Mouse (Mus musculus) retina, embryonic 14.5 days (tissue): ENCODE measurements at regions not wholly inside any gene's neighbourhood (a gene's known extent, or its start where the extent isn't known, plus 50 kb on each side); places are given as distances from the start of the nearest gene placed in this dataset.

Experiments
- DNase-seq: peaks from one replicate; pipeline ENCODE4 v3.0.0-alpha.2; 2015; ENCODE audit warnings: low spot score

DNA sequence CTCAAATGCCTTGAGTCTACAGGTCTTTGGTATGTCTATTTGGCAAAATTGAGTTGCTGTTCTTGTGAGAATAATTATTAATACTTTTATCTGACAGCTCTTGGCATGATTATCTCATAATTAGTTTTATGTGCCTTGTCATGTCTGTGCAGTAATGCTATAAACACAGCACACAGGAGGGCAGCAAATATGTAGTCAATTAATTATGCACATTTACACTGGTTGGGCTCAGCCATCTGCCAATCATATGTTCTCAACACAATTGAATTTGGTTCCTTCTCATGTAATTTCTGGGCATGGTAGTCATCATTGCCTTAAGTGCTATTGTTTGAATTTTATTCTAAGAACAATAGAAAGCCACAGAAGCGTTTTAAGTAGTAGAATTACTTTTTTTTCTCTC, 1650.7 kb upstream of the Tenm2 start:
- no peak for DNase-seq

DNA sequence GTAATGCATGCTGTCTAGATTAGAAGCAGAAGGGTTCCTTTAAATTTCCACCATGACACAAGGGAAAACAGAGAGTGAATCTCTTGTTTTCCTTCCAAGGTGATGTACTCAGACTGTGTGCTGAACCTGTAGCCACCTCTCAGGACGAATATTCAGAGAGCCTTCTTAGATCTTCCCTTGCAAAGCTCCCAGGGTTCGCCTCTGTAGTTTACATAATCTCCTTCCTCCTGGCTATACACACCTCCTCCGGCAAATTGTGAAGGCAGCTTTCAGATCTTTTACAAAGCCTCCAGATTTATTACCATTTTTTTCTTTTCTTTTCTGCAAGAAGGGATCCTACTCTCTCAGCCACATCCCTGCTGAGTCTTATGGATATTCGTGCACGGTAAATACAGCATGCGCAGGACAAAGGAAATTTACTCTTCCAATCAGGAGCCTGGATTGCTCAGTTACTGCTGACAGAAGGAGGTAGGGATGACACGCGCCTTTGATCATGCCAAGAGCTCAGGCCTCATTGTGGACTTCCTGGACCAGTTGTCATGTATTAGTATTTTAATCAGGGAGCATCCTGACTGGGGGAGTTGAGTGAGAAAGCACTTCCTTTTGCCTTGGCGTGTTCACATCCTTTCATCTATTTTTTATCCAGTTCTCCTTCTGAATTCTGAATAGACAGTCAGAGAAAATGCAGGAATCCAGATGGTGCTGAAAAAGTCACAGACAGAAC, 1626.0 kb upstream of the Tenm2 start:
- DNase-seq: peak; percentile 13

DNA sequence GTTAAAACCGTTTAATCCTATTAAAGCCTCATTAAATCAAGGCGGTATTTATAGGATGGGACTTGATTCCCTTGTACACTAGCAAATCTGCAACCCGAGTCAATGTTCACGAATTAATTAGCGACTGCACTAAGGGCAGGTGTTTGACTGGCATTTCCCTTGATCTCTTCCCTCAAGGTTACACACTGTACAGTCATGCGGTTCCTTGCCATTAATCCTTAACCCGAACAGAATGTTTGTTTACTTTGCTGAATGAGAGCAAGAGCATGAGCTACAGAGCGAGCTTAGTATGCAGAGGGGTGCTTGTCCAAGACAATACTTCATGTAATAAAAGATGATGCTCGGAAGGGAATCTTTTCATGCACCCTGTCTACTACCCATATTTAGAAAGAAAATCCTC, 1620.9 kb upstream of the Tenm2 start:
- no peak for DNase-seq

DNA sequence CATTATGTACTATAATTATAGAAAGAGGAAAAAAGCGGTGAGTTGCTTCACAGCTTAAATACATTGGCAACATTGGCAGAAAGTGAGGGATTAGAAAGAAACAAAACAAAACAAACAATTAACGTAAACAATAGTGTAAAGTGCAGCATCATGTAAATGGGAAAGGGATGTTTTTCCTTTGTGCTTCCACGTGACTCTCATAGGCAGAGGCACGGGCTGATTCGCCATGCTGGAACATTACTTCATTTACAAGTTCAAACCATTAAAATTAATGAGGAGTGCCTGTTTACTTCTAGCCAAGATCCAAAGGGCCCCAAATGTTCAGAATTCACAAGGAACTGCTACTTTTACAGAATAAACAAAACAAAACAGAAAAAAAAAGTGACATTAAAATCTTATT, 1593.4 kb upstream of the Tenm2 start:
- DNase-seq: no peak

DNA sequence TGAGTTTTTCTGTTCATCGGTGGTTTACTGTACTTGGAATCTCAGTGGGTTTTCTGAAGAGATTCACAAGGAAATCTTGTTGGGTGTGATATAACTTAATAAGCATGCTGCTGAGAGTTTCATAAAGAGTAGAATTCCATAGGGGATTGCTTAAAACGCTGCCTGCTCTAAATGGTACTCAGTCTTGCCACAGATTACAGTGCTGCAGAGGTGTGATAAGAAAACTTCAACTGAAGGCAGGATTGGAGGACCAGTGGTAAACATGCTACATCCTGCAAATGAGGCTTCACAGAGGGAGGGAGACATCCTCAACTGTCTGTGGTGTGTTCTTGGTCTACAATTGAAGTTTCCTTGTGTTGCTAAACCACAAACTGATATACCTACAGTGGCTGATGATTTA, 1592.6 kb upstream of the Tenm2 start:
- DNase-seq: no peak

DNA sequence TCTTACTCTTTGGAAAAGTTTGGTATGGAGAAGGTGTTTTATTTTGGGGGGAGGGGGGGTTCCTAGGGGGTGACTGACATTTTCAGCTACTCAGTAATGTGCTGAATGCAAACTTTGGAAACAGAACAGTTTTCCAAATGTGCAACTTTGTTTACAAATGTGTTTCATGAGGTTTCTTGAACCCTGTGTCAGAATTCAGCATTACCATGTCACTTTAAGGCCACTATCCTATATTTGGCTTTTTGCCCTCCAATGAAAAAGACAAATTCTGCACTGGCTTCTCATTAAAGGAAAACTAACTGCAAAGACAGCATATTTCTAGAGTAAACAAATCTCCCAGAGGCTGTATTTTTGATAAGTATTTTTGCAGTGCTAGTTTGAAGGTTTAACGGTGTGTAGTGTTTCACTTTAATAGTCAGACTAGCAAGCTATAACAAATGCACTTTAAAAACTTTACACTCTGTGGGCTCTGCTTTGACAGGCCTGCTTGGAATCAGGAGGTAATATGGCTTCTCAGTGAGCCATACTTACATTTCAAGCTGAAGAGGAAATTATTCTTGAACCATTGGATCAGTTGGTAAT, 1589.5 kb upstream of the Tenm2 start:
- no peak for DNase-seq

DNA sequence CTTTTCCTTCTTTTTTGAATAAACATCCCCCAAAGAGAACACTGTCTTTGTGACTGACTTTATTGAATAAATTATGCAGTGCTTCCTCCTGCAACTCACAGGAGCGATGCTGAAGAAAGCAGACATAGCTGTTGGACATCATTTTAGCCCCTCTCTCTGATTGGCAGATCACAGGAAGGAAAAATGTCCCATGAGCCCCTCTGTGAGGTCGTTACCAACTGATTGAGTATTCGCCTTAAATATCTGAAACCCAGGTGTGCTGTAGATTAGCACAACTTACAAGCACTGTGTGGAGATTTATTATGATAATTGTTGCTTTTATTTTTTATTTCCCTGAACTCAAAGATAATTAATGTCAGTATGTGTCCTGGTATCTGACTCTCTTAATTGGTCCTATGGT, 1582.4 kb upstream of the Tenm2 start:
- no peak for DNase-seq

DNA sequence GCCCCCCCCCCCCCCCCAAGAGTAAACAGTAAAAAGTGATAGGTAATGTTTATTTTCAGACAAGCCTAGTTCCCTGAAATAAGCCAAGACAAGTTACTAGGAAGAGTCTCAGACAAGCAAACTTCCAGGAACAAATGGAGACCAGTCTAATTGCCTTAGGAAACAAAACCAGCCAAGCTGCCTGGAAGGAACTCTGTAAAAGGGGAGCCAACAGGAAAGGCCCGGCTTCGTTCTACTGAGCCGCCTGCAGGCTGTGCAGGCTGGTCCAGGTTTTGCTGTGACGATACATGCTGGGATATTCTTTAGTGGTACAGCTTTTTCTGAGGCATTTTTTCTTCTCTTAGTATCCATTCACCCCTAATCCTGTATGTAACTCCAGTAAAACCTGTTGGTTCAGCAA, 1547.8 kb upstream of the Tenm2 start:
- no peak for DNase-seq

DNA sequence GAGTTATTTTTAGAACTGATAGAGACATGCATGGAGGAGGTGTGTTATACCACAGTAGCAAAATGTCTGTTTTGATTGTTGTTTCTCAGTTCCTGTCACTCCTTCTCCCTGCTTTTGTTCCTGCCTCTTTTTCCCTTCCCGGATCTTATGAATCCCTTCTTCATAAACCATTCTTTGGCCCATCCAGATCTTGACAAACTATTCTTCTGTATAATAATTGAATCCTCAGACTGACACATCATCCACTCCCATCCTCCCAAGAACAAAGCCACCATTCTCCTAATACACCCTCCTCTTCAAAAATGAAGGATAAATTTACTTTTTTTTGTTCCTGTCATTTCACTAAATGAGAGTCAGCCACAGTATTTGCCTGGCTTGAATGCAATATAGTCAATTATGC, 1543.8 kb upstream of the Tenm2 start:
- no peak for DNase-seq

DNA sequence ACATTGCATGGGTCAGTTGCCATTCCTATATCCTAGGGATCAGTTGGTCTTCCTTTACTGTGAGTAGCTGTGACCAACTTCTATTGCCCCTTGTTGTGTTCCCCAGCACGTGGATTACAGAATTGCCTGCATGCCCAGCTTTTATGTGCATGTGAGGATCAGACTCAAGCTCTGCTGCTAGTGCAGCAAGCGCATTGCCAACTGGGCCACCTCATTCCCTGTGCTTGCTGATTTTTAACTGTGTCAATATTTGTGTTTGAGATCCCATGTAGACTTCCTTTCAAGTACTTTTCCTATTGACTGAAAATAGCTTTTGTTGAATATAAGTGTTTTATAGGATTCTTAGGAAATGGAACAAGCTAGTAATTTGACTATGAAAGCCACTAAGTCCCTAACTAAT, 1526.5 kb upstream of the Tenm2 start:
- DNase-seq: no peak

DNA sequence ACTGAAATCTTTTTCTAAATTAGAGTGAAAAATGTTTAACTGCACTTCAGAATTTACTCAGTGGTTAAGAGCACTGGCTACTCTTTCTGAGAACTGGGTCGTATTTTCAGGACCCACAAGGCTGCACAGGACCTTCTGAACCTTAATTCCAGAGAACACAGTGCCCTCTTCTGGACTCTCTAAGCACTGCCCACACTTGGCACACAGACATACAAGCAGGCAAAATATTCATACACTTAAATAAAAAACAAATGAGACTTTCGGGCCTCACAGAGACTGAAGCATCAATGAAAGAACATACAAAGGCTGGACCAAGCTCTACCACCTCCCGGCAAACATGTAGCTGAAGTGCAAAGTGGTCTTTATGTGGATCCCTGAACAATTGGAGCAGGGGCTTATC, 1511.8 kb upstream of the Tenm2 start:
- peak; percentile 66 for DNase-seq

DNA sequence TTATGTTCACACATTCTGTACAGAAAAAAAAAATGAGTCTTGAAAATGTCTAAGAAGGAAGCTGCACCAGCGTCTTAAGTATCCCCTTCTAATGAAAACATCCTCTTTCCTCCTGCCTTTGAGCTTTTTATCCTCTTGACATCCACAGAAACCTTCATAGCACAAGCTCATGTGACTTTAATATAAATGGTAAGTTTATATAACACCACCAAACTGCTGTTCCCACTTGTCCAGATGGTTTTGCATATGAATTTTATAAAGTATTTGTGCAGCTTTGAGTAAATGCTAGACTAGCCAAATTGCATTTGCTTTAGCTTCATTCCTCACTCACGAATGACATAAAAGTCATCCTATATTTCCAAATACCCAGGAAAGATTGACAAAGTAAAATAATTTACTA, 1493.3 kb upstream of the Tenm2 start:
- DNase-seq: no peak

DNA sequence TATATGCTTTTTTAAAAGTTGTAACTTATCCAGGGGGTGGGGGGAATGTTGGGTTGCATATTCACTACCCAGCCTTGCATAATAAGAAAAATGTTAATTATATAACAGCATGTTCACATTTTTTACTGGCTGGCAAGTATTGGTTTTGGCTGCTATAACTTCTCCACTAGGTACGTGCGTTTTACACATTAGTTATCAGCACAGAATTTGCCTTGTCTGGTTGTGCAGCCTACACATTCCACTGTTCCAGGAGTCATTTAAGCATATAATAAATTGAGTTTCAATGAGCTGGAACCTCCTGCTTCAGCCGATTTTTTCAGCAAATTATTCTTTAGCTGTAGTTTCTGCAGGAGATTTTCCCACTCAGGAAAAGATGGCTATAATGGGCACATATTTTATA, 1479.9 kb upstream of the Tenm2 start:
- DNase-seq: no peak

DNA sequence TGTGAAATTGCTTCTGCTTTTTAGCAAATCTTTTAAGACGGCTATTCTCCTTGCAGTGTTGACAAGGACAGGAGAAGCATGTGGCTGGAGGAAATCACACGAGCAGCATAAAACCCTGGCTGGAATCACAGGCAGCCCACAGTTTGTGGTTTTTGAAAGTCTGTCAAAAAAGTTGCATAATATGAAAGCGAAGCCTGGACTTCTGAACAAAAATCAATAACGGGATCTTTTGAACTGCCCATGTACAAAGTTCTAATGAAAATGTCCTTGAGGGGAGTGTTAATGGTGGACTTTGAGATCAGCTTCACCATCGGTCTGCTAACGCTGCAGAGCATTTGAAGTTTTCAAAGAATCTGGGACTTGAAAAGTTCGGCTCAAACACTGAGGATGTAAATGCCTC, 1445.5 kb upstream of the Tenm2 start:
- DNase-seq: peak; percentile 17

DNA sequence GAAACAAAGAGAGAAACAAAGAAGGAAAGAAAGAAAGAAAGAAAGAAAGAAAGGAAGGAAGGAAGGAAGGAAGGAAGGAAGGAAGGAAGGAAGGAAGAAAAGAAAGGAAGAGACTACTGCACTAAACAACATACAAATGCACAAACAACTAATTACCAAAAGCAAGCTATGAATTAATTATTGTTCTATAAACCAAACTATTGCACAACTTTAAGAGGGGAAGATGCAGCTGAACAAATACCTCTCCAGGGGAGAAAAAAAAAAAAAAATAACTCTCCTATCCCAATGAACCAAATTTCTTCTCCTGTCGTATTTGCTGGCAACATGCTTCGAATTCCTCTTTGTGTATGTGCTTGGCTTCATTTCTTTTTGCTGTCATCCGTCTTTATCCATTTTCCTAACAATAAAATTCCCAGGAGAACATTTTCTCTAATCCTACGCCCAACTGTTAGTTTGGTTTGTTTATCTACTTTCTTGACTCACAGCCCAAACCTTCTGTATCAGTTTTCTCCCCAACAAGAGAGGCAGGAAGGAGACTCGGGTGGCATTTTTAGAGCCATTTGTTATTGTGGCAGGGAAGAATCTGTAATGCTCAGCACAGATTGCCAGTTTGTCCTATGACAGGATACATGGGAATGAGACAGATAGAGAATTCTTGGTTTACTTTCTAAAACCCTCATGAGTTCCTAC, 1437.7 kb upstream of the Tenm2 start:
- no peak for DNase-seq
